ENCODE assay signal across 24 mouse cellular contexts in genomic region chr3:122209511-122209910, GRCm38 (mm10). TPM values are rescaled to one million over a fixed set of nuclear protein-coding genes. Genes with fewer than 3 reads are reported as not detected.
DNase-seq lines count a peak whose midpoint lies in the region; ATAC-seq and TF ChIP-seq lines count a peak whose summit lies in the region.
"Had no signal": no experiment of that assay in that cellular context is flagged by ENCODE, and none has a peak within 500 bp of the region (broad histone marks: within the 10 kb centered on the region; RNA-seq: fewer than 3 reads in every experiment).

No protein-coding gene starts in this region.

- H3K27me3 ChIP-seq in liver, adult 2 months (ENCODE audit: control insufficient read depth, insufficient read depth, low read length) = no peaks in the 10 kb centered on the region
- no peaks in the 10 kb centered on the region for H3K27me3 ChIP-seq in liver, embryonic 12.5 days (replicated peaks)
- H3K27me3 ChIP-seq in intestine, embryonic 16.5 days (replicated peaks; ENCODE audit: control insufficient read depth, insufficient read depth, low read length) = no peaks in the 10 kb centered on the region
- no peaks in the 10 kb centered on the region for H3K27me3 ChIP-seq in midbrain, postnatal 0 days (ENCODE audit: insufficient read depth, low read length)
- H3K27me3 ChIP-seq: embryonic facial prominence, embryonic 13.5 days; forebrain, embryonic 13.5 days; hindbrain, embryonic 12.5 days; liver, embryonic 13.5 days; midbrain, embryonic 15.5 days; neural tube, embryonic 13.5 days had no signal

- TF ChIP-seq POLR2A in liver, adult 2 months (IDR thresholded peaks at IDR 0.05; ENCODE audit: extremely low read depth, insufficient read depth, low read length) = no peak

- no peak overlapping the region for H3K4me3 ChIP-seq in liver, adult 2 months (ENCODE audit: insufficient read depth, low read depth, low read length)
- H3K4me3 ChIP-seq in liver, embryonic 12.5 days = no peak overlapping the region
- no peak overlapping the region for H3K4me3 ChIP-seq in intestine, embryonic 16.5 days (ENCODE audit: low read length)
- H3K4me3 ChIP-seq in midbrain, postnatal 0 days (ENCODE audit: low read depth, low read length) = no peak overlapping the region
- H3K4me3 ChIP-seq: embryonic facial prominence, embryonic 13.5 days; forebrain, embryonic 13.5 days; heart, adult 2 months; hindbrain, embryonic 12.5 days; limb, embryonic 10.5 days; liver, embryonic 13.5 days; midbrain, embryonic 15.5 days; myocyte; neural tube, embryonic 13.5 days had no signal

- 43% methylated on average over 11 of the region's 11 CpGs for WGBS in liver, adult 2 months
- WGBS in liver, embryonic 12.5 days (ENCODE audit: insufficient replicate concordance) = 63% methylated on average over 11 of the region's 11 CpGs
- 79% methylated on average over 11 of the region's 11 CpGs for WGBS in intestine, embryonic 16.5 days
- WGBS in midbrain, postnatal 0 days = 89% methylated on average over 11 of the region's 11 CpGs

- H3K9me3 ChIP-seq in liver, embryonic 12.5 days (replicated peaks) = no peaks in the 10 kb centered on the region
- no peaks in the 10 kb centered on the region for H3K9me3 ChIP-seq in intestine, embryonic 16.5 days (ENCODE audit: control insufficient read depth, low read length)
- no peaks in the 10 kb centered on the region for H3K9me3 ChIP-seq in midbrain, postnatal 0 days (ENCODE audit: low read length)
- H3K9me3 ChIP-seq: embryonic facial prominence, embryonic 13.5 days; forebrain, embryonic 13.5 days; hindbrain, embryonic 12.5 days; limb, embryonic 10.5 days; liver, embryonic 13.5 days; midbrain, embryonic 15.5 days; neural tube, embryonic 13.5 days had no signal

- peak; percentile 83 for DNase-seq in liver, adult 2 months (ENCODE audit: extremely low read depth, low read depth, low spot score)
- peak; percentile 86 for DNase-seq in kidney, adult 9 months
- peak; percentile 68 to 85 for DNase-seq in kidney, postnatal 25 days
- no peak for DNase-seq in thymus, postnatal 36 days
- no peak for DNase-seq in midbrain, postnatal 0 days (ENCODE audit: low spot score)
- no peak for DNase-seq in embryo, embryonic 10.5 days (ENCODE audit: low spot score)
- DNase-seq: adrenal gland, postnatal 25 days; cerebellum, adult 8-10 months; embryo, embryonic 11 days; gastrocnemius, postnatal 25 days; heart, adult 2 months; liver, embryonic 13.5 days; retina, postnatal 1 day; thymus, adult 2 months had no signal

- H3K4me1 ChIP-seq in liver, adult 2 months (ENCODE audit: control insufficient read depth, insufficient read depth, low read length) = peaks cover 31% of the 10 kb centered on the region
- H3K4me1 ChIP-seq in liver, embryonic 12.5 days = 0 out of 2 replicates have a peak, but pooled peaks cover 5% of the 10 kb centered on the region
- H3K4me1 ChIP-seq in intestine, embryonic 16.5 days (ENCODE audit: control insufficient read depth, insufficient read depth, low read length) = peaks cover 9% of the 10 kb centered on the region; the same call in 1 of the 2 replicates
- no peaks in the 10 kb centered on the region for H3K4me1 ChIP-seq in midbrain, postnatal 0 days (ENCODE audit: insufficient read depth, low read length)
- H3K4me1 ChIP-seq: embryonic facial prominence, embryonic 13.5 days; hindbrain, embryonic 12.5 days; midbrain, embryonic 15.5 days; neural tube, embryonic 13.5 days had no signal

- no peaks in the 10 kb centered on the region for H3K36me3 ChIP-seq in liver, adult 2 months (ENCODE audit: control insufficient read depth, insufficient read depth, low read length)
- no peaks in the 10 kb centered on the region for H3K36me3 ChIP-seq in liver, embryonic 12.5 days
- no peaks in the 10 kb centered on the region for H3K36me3 ChIP-seq in intestine, embryonic 16.5 days (ENCODE audit: control insufficient read depth, insufficient read depth, low read length)
- no peaks in the 10 kb centered on the region for H3K36me3 ChIP-seq in midbrain, postnatal 0 days (ENCODE audit: insufficient read depth, low read length)
- H3K36me3 ChIP-seq: embryonic facial prominence, embryonic 13.5 days; hindbrain, embryonic 12.5 days; limb, embryonic 10.5 days; liver, embryonic 13.5 days; midbrain, embryonic 15.5 days; neural tube, embryonic 13.5 days had no signal

- peak overlapping the region; percentile 94 for H3K27ac ChIP-seq in liver, adult 2 months (replicated peaks; ENCODE audit: insufficient read depth, low read depth, low read length)
- H3K27ac ChIP-seq in liver, embryonic 12.5 days = no peak overlapping the region
- peak overlapping the region; percentile 26 for H3K27ac ChIP-seq in intestine, embryonic 16.5 days (ENCODE audit: low read length)
- no peak overlapping the region for H3K27ac ChIP-seq in midbrain, postnatal 0 days (ENCODE audit: low read depth, low read length)
- H3K27ac ChIP-seq: embryonic facial prominence, embryonic 13.5 days; forebrain, embryonic 13.5 days; heart, adult 2 months; hindbrain, embryonic 12.5 days; limb, embryonic 10.5 days; liver, embryonic 13.5 days; macrophage; midbrain, embryonic 15.5 days; neural tube, embryonic 13.5 days had no signal

- H3K9ac ChIP-seq in liver, adult 2 months (ENCODE audit: low read depth, low read length) = no peak overlapping the region
- H3K9ac ChIP-seq in liver, embryonic 12.5 days = no peak overlapping the region
- no peak overlapping the region for H3K9ac ChIP-seq in intestine, embryonic 16.5 days (ENCODE audit: low read depth, low read length)
- H3K9ac ChIP-seq in midbrain, postnatal 0 days (replicated peaks; ENCODE audit: low read length, poor library complexity, severe bottlenecking) = no peak overlapping the region
- H3K9ac ChIP-seq: embryonic facial prominence, embryonic 13.5 days; forebrain, embryonic 13.5 days; hindbrain, embryonic 12.5 days; liver, embryonic 13.5 days; midbrain, embryonic 15.5 days; neural tube, embryonic 13.5 days had no signal

- TF ChIP-seq CTCF in liver, adult 2 months (IDR thresholded peaks at IDR 0.05; ENCODE audit: low read depth, low read length) = no peak
- TF ChIP-seq CTCF in midbrain, postnatal 0 days (IDR thresholded peaks at IDR 0.05) = no peak

- no peak for ATAC-seq in liver, embryonic 12.5 days
- peak; percentile 40; the same call in 1 of the 2 replicates for ATAC-seq in intestine, embryonic 16.5 days
- no peak for ATAC-seq in midbrain, postnatal 0 days (ENCODE audit: low FRiP score)
- ATAC-seq: forebrain, embryonic 13.5 days; midbrain, embryonic 15.5 days had no signal

- no peaks in the 10 kb centered on the region for H3K79me2 ChIP-seq in liver, adult 2 months (ENCODE audit: control insufficient read depth, insufficient read depth, low read length)

- H3K4me2 ChIP-seq in liver, embryonic 12.5 days = no peak overlapping the region
- no peak overlapping the region for H3K4me2 ChIP-seq in intestine, embryonic 16.5 days (ENCODE audit: low read depth, low read length)
- no peak overlapping the region for H3K4me2 ChIP-seq in midbrain, postnatal 0 days (ENCODE audit: low read depth, low read length, poor library complexity, severe bottlenecking)
- H3K4me2 ChIP-seq: embryonic facial prominence, embryonic 13.5 days; forebrain, embryonic 13.5 days; hindbrain, embryonic 12.5 days; midbrain, embryonic 15.5 days; neural tube, embryonic 13.5 days had no signal

RNA-seq across cellular contexts. Expression of gene Gclm, which starts 35.8 kb away (rescaled TPM):
- 57.6 and 116 TPM in 2 replicates for total RNA-seq in liver, adult 2 months (2014; rRNA removed)
- 236 and 311 TPM in 2 replicates for polyA plus RNA-seq in liver, adult 2 months (2012; rRNA removed)
- polyA plus RNA-seq in liver, embryonic 12.5 days (2016; fragmentation: Nextera tagmentation; extraction: Ambion mirVana) = 596 and 604 TPM in 2 replicates
- polyA plus RNA-seq in intestine, embryonic 16.5 days (2015; fragmentation: Nextera tagmentation; extraction: Ambion mirVana) = 84.7 and 122 TPM in 2 replicates
- total RNA-seq in midbrain, postnatal 0 days (2014; rRNA removed) = 21.6 and 27.7 TPM in 2 replicates
- polyA plus RNA-seq in midbrain, postnatal 0 days (2015; fragmentation: Nextera tagmentation; extraction: Ambion mirVana) = 44.3 and 51.2 TPM in 2 replicates

Comparison
In these comparisons a context has a peak if more than half of its experiments do, and no peak if none do; other contexts are left out.
1. H3K27ac ChIP-seq: peak in liver, adult 2 months (single experiment) and intestine, embryonic 16.5 days (single experiment); none in liver, embryonic 12.5 days (single experiment) and midbrain, postnatal 0 days (single experiment).
2. DNase-seq: peak in liver, adult 2 months (single experiment), kidney, adult 9 months (single experiment) and kidney, postnatal 25 days (2 of 2); none in thymus, postnatal 36 days (0 of 2), midbrain, postnatal 0 days (single experiment) and embryo, embryonic 10.5 days (single experiment).